Comparison of ENCODE assay signal across 38 mouse cellular contexts in genomic region chr2:36452287-36452686, GRCm38 (mm10). TPM values are rescaled to one million over a fixed set of nuclear protein-coding genes. Genes with fewer than 3 reads are reported as not detected.
"Had no signal": no experiment of that assay in that cellular context is flagged by ENCODE, and none has a peak within 500 bp of the region (broad histone marks: within the 10 kb centered on the region; RNA-seq: fewer than 3 reads in every experiment).

Gene Olfr340 (plus strand): TSS chr2:36452587.

- H3K4me3 ChIP-seq: left cerebral cortex, adult 2 months; limb, embryonic 10.5 days; limb, embryonic 12.5 days; limb, embryonic 13.5 days; limb, embryonic 15.5 days; liver, embryonic 12.5 days; liver, embryonic 13.5 days; liver, embryonic 15.5 days; lung, embryonic 15.5 days; megakaryocyte, embryonic 14.5 days; midbrain, embryonic 10.5 days; midbrain, embryonic 12.5 days; midbrain, embryonic 13.5 days; midbrain, embryonic 15.5 days; myocyte; neural tube, embryonic 12.5 days had no signal

- H3K4me2 ChIP-seq: limb, embryonic 12.5 days; limb, embryonic 13.5 days; limb, embryonic 15.5 days; liver, embryonic 11.5 days; liver, embryonic 12.5 days; liver, embryonic 13.5 days; liver, embryonic 15.5 days; lung, embryonic 14.5 days; lung, embryonic 15.5 days; midbrain, embryonic 11.5 days; midbrain, embryonic 12.5 days; midbrain, embryonic 13.5 days; midbrain, embryonic 15.5 days; neural tube, embryonic 12.5 days had no signal

- DNase-seq: left cerebral cortex, postnatal 4 days; liver; liver, embryonic 13.5 days; liver, postnatal 0 days; lung, adult 18-20 months; lung, adult 2 months; lung, embryonic 14.5 days; lung, postnatal 10 days; lung, postnatal 14 days; lung, postnatal 36 days; midbrain, embryonic 14.5 days had no signal

- ATAC-seq: liver, embryonic 12.5 days; liver, postnatal 0 days; midbrain, embryonic 13.5 days; midbrain, embryonic 15.5 days; midbrain, embryonic 16.5 days had no signal

- H3K36me3 ChIP-seq: limb, embryonic 10.5 days; limb, embryonic 12.5 days; limb, embryonic 13.5 days; limb, embryonic 15.5 days; liver, embryonic 12.5 days; liver, embryonic 13.5 days; liver, embryonic 15.5 days; lung, embryonic 15.5 days; midbrain, embryonic 10.5 days; midbrain, embryonic 12.5 days; midbrain, embryonic 13.5 days; midbrain, embryonic 15.5 days; neural tube, embryonic 12.5 days had no signal

- H3K4me1 ChIP-seq: limb, embryonic 10.5 days; limb, embryonic 12.5 days; limb, embryonic 13.5 days; limb, embryonic 15.5 days; liver, embryonic 12.5 days; liver, embryonic 13.5 days; liver, embryonic 15.5 days; lung, embryonic 15.5 days; megakaryocyte, embryonic 14.5 days; midbrain, embryonic 10.5 days; midbrain, embryonic 12.5 days; midbrain, embryonic 13.5 days; midbrain, embryonic 15.5 days; neural tube, embryonic 12.5 days had no signal

- H3K9me3 ChIP-seq: limb, embryonic 15.5 days; liver, embryonic 15.5 days; lung, embryonic 15.5 days had no signal

- H3K27ac ChIP-seq: left cerebral cortex, adult 2 months; limb, embryonic 10.5 days; limb, embryonic 12.5 days; limb, embryonic 13.5 days; limb, embryonic 15.5 days; liver, embryonic 12.5 days; liver, embryonic 13.5 days; liver, embryonic 14.5 days; liver, embryonic 15.5 days; lung, embryonic 15.5 days; macrophage; midbrain, embryonic 10.5 days; midbrain, embryonic 12.5 days; midbrain, embryonic 13.5 days; midbrain, embryonic 15.5 days; neural tube, embryonic 12.5 days had no signal

- H3K27me3 ChIP-seq: limb, embryonic 12.5 days; limb, embryonic 13.5 days; limb, embryonic 15.5 days; liver, embryonic 12.5 days; liver, embryonic 13.5 days; liver, embryonic 15.5 days; lung, embryonic 15.5 days; megakaryocyte, embryonic 14.5 days; midbrain, embryonic 12.5 days; midbrain, embryonic 13.5 days; midbrain, embryonic 15.5 days; neural tube, embryonic 12.5 days had no signal

- H3K9ac ChIP-seq: limb, embryonic 12.5 days; limb, embryonic 13.5 days; limb, embryonic 15.5 days; liver, embryonic 12.5 days; liver, embryonic 13.5 days; liver, embryonic 14.5 days; liver, embryonic 15.5 days; liver, postnatal 0 days; lung, embryonic 14.5 days; lung, embryonic 15.5 days; midbrain, embryonic 12.5 days; midbrain, embryonic 13.5 days; midbrain, embryonic 15.5 days; neural tube, embryonic 12.5 days had no signal

RNA-seq across cellular contexts. Expression of gene Olfr340, which starts in this region (rescaled TPM):
- polyA plus RNA-seq: limb, embryonic 10.5 days; limb, embryonic 11.5 days; limb, embryonic 12.5 days; limb, embryonic 13.5 days; limb, embryonic 14.5 days; limb, embryonic 15.5 days; liver, adult 2 months; liver, embryonic 11.5 days; liver, embryonic 12.5 days; liver, embryonic 13.5 days; liver, embryonic 14.5 days; liver, embryonic 15.5 days; liver, embryonic 16.5 days; liver, postnatal 0 days; lung, adult 2 months; lung, embryonic 14.5 days; lung, embryonic 15.5 days; lung, embryonic 16.5 days; macrophage; midbrain, embryonic 10.5 days; midbrain, embryonic 11.5 days; midbrain, embryonic 12.5 days; midbrain, embryonic 13.5 days; midbrain, embryonic 14.5 days; midbrain, embryonic 15.5 days; midbrain, embryonic 16.5 days; midbrain, postnatal 0 days; myocyte; neural tube, embryonic 11.5 days; neural tube, embryonic 12.5 days had no signal
